Mouse (Mus musculus) spleen, adult 12 weeks (tissue): ENCODE measurements around the gene Ndufs2.

Source experiments
- DNase-seq: peaks from one replicate; pipeline ENCODE4 v3.0.0; 2022; ENCODE audit warnings: low spot score

The Ndufs2 gene

DNA sequence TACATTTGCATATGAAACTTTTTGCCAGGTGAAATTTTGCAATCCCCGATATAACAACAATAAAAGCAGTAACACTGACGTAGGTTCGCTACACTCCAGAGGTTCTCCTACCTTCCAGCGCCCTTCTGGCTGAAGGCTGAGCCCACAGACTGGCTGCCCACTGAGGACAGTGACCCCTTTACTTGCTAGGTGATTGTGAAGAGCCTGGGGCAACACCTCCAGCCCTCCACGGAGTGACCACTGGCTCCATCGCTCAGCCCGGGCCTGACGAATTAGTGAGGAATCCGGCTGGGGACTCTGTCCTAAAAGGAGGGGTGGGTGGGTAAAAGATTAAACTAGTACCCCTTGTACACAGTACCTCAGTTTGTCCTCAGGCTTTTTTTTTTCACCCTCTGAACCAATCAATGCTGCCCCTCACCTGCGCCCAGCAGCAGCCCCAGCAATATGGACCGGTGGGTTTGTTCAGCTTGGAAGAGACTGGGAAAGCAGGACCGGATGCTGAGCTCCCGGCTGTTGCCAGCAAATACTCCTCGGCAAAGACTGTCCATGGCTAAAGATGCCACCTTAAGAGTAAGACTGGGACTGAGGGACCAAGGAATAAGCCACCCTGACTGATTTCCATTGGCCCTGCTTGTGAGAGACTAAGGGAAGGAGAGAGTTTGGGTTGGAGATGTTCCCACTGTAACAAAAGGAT lies 28.0 kb upstream of the Ndufs2 start:
- no peak for DNase-seq

DNA sequence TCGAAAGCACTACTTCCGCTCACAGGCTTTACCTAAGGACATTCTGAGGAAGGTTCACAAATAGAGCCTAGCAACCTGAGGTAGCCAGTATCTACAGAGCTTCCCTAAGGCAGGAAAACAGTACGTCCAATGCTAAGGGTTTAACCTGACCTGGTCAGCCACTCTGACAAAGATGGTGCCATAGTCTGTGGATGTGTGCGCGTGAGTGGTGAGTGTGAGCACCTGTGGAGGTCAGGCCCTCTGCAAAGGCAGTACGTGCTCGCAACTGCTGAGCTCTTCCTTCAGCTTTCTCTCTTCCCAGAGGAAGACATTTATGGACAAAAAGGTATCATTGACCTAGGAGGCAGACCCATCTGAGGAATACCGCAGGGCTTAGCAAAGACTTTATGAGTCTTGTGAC lies 27.2 kb upstream of the Ndufs2 start:
- DNase-seq = no peak

DNA sequence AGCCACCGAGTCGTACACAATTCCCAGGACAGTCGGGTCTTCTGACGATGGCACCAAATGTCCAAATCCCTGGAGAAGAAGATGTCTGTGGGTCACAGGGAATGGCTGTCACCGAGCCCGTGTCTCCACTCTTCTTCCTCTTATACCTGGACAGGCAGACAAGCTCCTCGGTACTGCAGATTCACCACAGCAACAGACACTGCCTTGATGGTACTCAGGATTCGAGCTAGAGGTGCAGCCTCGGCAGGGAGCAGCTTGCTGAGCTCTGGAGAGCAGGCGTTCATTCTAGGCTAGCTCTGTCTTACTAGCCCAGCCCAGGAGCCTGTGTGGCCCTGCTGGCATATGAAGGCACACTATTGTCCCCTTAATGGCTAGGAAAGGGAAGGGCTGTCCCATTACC lies 26.5 kb upstream of the Ndufs2 start:
- no peak for DNase-seq

DNA sequence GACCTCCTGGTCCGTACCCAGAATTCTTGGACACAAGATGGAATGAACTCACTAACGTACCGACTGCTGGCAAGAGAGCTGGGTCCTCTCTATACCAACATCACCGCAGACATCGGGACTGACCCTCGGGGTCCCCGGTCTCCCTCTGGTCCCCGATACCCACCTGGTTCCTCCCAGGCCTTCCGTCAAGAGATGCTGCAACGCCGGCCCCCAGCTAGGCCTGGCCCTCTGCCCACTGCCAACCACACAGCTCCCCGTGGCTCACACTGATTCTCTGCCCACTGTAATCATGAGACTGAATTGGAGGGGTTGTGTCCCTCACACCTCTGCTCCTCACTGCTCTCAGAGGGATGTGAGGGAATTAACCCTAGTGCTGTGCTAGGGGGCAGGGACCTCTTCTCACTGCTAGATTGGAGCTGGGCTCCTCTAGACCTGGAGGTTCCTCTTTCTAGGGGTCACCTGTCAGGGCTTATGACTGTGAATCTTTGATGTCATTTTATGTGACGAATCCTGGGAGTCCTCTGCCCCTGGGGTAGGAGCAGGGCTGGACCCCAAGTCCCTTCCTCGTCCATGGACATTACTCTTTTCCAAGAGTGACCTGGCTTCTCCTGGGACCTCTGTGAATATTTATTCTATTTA lies 25.0 kb upstream of the Ndufs2 start:
- DNase-seq = no peak

DNA sequence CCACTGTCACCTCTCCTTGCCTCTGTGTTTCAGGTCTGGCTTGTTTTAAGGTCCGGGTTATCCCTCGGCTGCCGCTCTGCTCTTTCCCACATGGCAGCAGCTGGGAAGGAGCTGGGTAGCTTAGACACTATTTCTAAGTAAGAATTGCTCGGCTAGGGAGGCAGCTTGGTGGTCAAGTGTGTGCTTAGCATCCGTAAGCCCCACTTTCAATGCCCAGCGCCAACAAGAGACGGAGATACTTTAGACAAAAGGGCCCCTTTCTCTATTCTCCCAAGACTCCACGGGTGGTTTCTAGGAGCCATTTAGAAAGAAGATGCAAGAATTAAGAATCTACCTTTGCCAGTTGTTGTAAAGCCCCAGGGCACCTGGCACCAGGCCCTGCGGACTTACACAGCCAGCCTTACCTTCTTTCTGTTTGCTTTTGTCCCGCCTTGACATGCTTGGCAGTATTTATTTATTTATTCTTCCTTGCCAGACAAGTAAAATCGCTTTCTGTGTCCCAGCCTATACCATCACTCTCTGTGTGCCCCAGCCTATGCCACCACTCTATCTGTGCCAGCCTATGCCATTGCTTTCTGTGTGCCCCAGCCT lies 24.1 kb upstream of the Ndufs2 start:
- DNase-seq = no peak

DNA sequence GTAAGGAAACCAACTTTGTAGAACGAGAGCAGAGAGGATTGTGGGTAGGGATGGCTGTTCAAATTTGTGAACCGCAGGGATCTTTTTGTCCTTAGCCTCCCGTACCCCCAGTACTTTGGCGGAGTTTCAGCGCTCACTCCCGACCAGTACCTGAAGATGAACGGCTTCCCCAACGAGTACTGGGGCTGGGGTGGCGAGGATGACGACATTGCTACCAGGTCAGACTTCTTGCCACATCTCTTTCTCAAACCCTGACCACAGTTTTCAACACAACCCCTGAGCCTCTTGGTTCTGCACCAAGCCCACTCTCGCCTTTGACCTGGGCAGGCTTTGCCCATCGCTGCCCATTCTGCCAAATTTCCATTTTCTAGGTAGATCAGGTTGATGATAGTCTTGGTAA lies 23.0 kb upstream of the Ndufs2 start:
- DNase-seq = no peak

DNA sequence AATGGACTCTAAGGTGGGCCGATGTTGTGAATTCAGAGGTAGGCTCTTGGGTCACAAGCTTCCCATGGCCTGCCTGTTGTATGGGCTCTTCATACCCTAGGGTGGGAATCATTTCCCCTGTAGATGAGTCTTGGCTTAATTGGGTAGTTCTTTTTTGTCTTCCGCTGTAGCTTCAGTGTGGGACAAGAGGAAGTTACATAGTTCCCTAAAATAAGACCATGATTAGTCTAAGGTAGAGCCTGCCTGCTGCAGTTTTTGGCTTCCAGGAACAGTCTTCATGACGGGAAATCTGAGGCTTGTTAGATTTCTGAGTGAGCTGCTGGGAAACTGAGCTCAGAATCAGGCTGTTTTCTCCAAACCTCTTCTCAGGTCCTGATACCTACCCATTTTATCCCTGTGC lies 20.9 kb upstream of the Ndufs2 start:
- no peak for DNase-seq

DNA sequence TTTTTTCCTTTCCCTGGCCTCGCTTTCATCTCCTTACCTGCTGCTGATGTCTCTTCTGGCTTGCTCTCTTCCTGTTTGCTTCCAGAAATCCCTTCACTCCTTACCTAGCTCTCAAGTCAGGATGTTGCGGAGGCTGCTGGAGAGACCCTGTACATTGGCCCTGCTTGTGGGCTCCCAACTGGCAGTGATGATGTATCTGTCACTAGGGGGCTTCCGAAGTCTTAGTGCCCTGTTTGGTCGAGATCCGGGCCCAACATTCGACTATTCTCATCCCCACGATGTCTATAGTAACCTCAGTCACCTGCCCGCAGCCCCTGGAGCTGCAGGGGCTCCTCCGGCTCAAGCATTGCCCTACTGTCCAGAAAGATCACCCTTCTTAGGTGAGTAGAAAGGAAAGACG lies 20.4 kb upstream of the Ndufs2 start:
- DNase-seq = no peak

DNA sequence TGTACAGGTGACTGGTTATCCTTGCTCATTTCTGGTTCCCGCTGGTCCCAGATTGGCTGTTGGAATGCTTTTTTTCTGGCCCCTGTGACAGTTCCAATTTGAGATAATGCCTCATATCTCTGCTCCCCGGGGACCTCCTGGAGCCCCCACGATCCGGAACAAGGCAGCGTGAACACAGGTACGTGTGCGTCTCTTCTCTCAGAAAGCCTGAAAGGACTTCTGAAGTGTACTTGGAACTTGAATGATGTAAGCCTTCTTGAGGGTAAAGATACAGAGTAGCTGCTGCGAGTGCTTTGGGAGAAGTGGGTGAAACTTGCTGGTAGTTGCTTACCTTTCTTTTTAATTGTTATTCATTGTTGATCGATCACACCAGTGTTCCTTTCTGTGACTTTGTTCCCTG lies 20.0 kb upstream of the Ndufs2 start:
- DNase-seq = no peak

DNA sequence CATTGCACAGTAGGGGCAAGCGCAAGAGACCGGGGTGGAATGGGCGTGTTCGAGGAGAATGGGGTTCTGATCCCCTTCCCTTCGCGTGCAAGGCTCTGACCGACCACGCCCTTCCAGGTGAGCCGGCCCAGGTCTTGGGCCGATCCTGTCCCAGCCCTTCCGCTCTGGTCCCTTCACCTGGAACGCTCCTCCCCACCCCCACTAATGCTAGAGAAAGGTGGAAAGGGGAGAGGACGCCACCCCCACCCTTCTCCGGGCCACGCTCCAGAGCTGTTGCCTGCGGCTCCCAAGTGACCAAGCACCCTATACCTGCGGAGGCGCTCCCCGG lies 19.3 kb upstream of the Ndufs2 start:
- no peak for DNase-seq

DNA sequence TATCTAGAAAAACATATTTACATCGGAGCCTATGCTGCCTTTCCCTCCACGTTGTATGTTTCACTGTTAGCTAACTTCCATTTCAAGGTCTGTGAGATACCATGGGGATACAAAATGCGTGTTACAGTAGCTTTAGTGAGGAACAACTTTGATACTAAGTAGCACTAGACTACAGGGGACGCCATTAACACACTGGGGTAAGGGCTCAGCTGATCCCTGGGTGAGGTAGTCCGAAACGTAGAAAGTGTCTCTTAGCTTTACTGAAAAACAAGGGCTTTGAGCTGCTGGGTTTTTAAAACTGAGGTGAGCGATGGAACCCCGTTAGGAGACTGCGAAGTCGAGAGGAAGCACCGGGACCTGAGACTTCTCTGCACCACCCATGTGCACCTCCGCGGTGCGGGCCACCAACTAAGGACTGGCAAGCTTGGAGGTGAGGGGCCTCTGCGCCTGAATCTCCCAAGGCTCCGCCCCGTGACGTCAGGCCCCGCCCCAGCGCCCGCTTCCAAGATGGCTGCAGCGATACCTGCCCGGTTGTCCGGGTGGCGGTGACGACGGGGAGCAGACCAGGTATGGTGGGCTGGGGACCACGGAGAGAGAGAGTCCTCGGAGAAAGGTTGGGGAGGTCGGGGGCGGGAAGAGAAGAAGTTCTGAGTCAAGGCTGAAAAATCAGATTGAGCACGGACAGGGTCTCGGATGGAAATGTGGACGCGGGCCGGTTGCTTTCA lies 18.8 kb upstream of the Ndufs2 start, which contains the start of gene B4galt3:
TSS of gene B4galt3 (plus strand) at position 481 of the 725 bp plus-strand sequence.
- DNase-seq = peak; percentile 94

DNA sequence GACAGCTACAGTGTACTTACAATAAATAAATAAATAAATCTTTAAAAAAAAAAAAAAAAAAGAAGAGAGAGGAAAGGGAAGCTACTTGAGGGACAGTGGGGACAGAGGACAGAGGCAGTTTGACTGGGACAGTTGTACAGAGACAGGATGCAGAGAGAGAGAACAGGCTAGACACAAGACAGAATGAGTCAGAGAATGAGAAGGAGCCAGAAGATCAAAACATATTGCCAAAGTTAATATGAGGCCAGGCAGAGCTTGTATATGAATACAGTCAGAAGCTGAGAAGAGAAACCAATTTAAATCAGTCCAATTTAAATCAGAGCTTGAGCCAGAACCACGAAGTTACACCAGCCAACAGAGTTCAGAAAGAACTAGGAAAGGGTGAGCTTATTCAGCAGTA lies 17.2 kb upstream of the Ndufs2 start:
- no peak for DNase-seq

DNA sequence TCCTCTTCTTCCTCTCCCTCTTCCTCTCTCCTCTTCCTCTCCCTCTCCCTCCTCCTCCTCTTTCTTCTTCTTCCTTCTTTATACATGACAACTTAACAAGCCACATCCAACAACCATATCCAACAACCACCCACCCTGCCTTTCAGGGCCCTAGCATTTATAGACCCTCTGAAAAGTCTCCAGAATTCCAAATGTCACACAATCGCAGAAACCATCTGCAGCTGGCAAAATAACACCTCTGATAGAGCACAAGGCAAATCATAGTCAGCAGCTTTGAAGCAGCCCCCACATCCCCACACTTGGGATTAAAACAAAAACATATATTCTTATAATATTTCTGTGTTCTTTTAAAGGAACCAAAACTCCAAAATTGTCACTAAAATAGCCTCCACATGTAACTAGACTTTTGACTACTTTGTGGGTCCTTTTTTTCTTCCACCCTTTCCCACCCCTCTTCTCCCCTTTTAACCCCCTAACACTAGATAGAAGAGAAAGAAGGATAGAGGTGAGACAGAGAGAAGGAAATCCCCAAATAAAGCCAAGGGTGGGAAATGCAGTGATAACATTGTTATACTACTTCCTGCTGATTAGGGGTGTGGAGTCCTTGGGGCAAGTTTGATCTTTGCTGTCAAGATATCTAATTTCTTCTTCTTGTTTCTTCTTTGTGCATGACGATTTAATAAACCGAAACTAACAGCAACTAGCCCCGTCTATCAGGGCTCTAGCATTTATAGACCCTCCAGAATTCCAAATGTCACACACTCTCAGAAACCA lies 15.0 kb upstream of the Ndufs2 start:
- no peak for DNase-seq

DNA sequence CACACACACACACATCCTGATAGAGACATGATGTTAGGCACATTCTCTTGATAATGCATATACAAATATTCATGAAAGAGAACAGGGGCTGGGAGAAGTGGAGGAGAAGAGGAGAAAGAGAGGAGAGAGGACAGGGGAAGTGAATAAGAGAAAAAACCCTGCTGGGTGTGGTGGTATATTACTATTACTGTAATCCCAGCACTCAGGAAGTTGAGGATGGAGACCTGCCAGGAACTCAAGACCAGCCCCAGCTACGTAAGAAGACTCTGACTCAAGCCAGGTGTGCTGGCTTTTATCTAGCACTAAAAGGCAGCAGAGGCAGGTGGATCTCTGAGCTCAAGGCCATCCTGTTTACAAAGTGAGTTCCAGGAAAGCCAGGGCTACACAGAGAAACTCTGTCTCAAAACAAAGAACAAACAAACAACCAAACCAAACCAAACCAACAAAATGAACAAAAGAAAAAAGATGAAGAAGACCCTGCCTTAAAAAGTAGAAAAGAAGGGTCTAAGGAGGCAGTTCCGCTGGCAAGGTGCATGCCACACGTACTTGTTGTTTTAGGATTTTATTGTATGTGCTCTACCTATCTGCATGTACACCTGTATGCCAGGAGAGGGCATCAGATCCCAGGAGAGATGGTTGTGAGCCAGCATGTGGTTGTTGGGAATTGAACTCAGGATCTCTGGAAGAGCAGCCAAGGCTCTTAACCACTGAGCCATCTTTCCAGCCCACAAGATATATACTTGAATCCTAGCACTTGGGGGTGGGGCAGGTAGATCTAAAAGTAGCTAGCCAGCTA lies 12.7 kb upstream of the Ndufs2 start:
- DNase-seq = no peak

DNA sequence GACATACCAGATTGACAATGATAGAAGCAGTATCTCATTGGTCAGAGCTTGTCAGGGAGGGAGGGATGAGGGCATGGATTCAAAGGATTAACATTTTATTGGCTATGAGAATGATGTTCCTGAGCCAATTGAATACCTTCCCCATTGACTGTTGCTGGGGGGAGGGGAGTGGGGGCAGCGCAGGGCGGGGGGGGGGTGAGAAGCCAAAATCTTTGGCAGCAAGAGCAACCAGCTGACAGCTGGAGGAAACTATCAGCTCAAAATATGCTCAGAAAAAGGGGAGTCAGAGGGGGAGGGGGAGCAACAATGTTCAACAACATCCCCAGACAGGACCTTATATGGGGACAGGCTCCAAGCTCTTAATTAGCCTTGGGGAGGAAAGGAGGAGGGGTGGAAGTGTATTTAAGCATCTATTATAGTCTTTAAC lies 12.0 kb upstream of the Ndufs2 start:
- no peak for DNase-seq

DNA sequence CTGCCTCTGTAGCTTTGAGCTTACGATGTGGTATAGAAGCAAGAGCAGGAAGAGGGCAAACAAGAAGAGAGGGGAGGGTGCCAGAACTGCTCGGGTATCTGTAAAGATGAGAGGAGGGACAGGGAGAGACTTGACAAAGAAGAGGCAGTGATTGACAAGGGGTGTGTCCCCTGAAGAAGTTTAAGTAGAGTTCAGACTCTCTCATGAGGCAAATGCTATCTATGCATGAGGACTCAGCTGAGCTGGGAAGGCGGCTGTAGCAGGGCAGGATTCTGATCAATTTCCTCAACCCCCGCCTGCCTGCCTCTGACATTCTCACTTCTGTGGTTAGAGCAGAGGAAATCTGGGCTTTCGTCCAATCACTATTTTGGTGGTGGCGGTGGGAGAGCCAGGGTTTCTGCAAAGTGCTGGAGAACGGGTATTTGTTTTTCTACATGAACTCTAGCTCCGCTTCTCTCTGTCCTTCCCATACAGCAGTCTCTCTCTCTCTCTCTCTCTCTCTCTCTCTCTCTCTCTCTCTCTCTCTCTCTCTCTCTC lies 11.5 kb upstream of the Ndufs2 start:
- no peak for DNase-seq

DNA sequence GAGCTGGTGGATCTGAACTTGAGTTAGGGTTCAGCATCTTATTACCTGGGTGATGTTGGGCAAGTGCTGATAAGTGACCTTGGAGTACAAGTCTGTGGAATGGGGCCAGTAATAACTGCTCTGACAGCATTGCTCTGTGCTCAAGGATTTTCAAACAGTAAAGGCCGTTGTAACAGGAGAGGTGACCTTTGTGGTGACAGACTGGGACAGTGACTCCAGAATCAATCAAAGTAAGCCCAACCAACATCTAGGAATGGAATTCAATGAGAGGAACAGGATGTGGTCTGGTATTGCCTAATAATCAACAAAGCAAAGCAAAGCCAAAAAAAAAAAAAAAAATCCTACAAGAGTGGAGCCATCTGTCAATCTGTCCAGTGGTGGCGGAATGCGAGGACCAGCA lies 9.1 kb upstream of the Ndufs2 start:
- DNase-seq = no peak

DNA sequence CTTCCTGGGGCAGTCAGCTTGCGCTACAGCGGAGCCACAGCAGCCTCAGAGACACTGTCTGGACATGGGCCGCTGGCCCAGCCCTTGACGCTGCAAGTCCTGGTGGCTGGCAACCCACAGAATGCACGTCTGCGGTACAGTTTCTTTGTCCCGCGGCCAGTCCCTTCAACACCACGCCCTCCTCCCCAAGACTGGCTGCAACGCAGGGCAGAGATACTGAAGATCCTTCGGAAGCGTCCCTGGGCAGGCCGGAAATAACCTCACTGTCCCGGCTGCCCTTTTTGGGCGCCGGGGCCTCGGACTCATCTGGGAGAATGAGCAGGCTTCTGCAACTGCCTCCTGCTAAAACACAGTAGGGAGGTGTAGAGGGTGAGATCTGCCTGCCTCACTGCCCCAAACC lies 7.7 kb upstream of the Ndufs2 start:
- DNase-seq = no peak

DNA sequence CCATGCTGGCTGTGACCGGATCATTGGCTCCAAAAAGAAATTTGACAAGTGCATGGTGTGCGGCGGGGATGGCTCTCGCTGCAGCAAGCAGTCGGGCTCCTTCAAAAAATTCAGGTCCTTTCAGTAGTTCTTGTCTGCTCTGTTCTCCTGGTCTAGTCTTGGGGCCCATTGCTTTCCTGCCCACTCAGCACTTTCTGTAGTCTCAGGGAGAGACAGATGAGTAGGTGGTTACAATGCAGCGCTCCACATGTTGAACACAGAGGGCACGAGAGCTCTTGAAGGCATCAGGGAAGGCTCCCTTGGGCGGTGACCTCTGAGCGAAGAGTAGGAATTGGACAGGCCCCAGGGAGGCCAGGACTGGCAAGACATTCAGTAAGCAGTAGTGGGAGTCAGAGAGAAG lies 6.6 kb upstream of the Ndufs2 start:
- DNase-seq = no peak

DNA sequence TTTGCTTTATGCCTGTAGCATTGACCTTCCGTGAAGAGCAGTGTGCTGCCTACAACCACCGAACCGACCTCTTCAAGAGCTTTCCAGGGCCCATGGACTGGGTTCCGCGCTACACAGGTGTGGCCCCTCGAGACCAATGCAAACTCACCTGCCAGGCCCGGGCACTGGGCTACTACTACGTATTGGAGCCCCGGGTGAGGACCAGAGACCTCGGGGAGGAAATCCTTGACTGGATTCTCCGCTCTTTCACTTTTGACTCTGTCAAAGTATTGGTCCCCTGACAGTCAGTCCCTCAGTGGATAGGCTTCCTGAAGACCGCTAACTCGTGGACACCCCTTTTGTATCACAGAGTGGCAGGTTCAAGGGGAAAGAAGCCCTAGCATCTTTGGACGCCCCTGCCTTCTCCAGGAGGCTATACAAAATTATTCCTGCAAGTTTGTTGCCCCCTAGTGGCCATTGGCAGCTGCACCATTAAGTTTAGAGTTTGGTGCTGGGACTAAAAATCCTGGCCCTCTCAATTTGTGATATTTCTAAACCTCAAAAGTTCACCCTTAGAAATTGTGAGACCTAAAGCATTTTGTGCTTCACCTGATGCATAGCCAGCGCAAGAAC lies 5.9 kb upstream of the Ndufs2 start:
- DNase-seq = peak; percentile 32
